Mouse (Mus musculus) heart, adult 9 months (tissue): ENCODE data around the gene Ifngr2.
A peak's percentile ranks its signal among the peaks of the same experiment; 100 is the strongest.
"Not testable (repeated sequence)": the region's sequence is repeated elsewhere in the genome, so short reads cannot be mapped to it uniquely, and the experiment has no call there.

Experiments
- DNase-seq, 2 experiments: peaks; one replicate each; pipeline ENCODE4 v3.0.0; 2022; ENCODE audit warnings: low spot score in 2 of 2

The Ifngr2 gene

DNA sequence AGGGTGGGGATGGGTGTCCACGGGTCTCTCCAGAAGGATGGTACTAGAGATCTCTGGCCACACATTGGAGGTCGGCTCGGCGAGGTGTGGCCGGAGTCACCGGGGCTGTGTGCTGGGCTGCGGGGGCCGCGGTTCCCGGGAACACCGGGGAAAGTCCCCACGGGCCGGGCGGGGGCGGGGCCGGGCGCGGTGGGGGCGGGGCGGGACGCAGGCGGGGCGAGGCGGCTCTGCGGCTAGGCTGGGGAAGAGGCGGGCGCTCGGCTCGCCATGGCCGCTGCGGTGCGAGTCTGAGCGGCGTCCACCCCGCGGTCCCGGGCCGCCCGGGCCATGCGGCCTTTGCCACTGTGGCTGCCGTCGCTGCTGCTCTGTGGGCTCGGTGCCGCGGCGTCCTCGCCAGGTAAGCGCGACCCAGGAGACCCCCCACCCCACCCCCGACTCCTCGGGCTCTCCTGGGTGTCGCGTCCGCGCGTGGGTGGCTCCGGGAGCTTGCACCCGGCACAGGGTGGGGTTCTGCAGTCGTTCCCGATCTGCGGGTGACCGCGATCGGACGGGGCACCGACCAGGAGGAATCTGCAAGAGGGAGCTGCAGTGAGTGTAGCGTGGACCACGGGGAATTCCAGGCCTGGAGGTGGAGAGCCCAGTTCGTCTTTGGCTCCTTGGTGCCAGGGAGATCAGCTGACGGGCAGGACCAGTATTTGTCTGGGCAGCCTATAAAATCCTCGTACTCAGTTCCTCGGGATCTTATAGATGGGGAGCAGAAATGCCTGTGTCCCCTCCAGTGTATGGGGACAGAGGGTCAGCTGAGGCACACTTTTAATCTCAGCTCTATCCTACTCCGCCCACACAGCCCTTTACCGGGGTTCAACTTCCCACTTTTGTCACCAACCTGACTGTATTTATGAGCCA is at the start of gene Ifngr2:
Gene Ifngr2, plus strand, starts transcription at position 237 of the 906 bp plus-strand sequence.
- DNase-seq, result peak; percentile 58 to 70

- DNase-seq, result no peak
Observed at GRCm38 (mm10) chr16:91498041-91498440, 48.8 kb upstream of the Ifngr2 start.

DNA sequence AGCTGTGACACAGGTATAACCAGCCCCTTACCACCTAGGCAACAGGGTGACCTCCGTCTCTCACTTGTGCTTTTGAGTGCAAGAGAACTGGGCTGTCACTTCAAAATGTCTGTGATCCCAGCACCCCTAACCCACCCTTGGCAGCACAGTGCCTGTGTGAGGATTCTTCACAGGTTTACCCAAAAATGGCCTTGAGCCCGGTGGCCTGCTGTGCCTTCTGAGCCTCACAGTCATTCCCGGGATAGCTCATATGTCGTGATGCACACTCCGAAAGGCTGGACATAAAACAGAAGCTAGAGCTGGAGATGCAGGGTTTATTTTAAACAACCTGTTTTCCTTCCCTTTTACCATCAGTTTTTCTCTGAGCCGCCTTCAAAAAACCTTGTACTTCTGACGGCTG is 42.2 kb upstream of the Ifngr2 start:
- DNase-seq, result no peak

DNA sequence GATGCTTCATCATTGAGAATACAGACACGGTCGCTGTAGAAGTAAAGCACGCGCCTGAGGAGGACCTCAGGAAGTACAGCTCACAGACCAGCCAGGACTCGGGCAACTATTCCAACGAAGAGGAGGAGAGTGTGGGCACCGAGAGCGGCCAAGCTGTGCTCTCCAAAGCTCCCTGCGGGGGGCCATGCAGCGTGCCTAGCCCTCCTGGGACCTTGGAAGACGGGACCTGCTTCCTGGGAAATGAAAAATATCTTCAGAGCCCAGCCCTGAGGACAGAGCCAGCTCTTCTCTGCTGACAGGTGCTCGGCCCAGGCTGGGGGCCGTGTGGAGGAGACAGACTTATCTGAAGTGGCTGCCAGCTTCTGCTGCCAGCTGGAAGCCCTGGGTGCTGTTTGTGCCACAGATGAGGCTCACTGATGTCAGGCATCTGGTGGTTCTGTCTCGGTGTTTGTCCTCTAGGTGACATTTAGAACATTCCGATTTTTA is 41.7 kb upstream of the Ifngr2 start:
- DNase-seq, result peak; percentile 24 to 40

- no peak for DNase-seq
Observed at GRCm38 (mm10) chr16:91506396-91506795, 40.5 kb upstream of the Ifngr2 start.

DNA sequence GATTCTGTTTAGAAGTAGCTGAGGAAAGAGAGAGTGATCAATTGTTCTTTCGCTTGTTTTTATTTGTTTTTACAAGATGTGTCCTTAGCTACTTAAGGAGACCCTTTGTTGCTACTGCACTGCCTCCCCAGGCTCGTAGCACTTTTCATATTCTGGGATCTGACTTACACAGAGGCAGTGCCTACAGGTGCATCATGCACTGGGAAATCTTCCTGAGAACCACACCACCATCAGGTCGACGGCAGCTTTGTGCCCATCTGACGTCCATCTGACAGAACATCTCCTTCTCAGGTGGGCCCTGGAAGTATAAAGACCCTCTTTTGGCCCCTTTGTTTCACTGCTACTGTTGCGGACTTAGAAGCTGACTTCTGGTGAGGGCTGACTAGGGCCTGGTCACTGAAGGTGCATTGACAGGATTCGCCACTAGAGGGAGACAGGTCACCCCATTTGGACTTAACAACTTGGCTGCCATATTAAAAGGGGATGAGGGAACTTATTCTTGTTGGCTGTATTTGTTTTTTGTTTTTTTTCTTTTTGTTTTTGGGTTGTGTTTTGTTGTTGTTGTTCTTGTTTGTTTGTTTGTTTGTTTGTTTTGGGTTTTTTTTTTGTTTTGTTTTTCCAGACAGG is 34.6 kb upstream of the Ifngr2 start:
- peak; percentile 68 to 81 for DNase-seq

DNA sequence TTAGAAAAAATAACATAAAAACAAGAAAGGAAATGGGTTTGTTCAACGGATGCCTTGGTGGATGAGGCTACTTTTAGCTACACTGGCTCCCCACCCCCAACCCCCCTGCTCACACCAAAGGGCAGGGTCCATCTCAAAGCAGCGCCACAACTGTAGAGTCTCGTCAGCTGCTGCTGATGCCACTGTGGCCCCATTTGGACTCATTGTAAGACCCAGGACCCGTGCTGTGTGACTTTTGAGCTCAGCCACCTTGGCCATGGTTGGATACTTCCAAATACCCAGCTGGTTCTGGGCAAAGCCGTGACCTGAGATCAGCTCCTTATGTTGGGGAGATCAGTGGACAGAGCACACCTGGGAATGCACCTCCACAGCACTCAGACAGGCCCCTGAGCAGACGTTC is 33.8 kb upstream of the Ifngr2 start:
- no peak for DNase-seq

DNA sequence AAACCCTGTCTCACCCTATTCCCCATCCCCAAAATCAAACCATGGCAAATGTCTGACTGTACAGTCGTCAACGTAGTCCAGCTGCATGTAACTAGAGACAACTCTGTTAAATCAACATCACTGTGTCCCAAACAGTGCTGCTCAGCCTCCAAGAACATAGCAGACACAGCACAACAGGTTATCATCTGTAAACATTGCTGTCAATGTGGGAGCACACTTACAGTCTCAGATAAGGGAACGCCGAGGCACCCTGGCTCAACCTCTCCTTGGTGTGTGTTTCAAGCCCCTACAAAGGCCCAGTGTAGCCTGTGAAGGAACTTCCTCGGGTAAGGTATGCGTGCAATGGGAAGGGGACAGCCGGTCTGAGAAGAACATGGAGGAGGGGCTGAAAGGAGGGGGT is 29.9 kb upstream of the Ifngr2 start:
- DNase-seq, result no peak

GRCm38 (mm10) chr16:91522040-91522439 is 24.8 kb upstream of the Ifngr2 start:
- DNase-seq, result no peak

- DNase-seq, result peak in 1 of 2 experiments; percentile 57
Observed at GRCm38 (mm10) chr16:91522479-91523309, 24.2 kb upstream of the Ifngr2 start.

DNA sequence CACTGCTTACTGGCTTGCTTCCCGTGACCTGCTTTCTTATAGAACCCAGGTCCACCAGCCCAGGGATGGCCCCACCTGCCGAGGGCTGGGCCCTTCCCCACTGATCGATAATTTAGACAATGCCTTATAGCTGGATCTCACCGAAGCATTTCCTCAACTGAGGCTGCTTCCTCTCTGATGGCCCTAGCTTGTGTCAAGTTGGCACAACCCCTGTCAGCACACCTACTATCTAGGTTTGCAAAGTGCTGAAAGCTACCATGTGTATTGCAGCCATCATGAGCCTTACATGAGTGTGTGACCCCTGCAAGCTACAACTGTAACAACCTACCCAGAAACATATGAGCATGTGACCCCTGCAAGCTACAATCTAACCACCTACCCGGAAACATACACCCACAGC is 22.7 kb upstream of the Ifngr2 start:
- no peak for DNase-seq

DNA sequence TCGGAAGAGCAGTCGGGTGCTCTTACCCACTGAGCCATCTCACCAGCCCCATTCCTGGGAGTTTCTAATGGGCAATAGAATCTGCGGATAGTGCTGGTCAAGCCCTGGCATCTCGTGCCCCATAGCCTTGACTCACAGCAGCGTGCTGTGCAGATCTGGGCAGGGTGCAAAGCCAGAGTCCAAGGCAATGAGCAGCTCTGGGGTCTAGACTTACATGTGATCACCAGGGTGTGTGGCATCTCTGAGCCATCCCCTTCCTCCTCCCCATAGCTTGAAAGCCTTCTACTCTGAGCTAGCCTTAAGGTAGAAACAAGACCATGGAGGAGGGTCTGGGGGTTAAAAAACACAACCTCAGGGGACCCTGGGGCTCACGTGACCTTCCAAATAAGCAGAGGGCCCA is 20.6 kb upstream of the Ifngr2 start:
- no peak for DNase-seq

- peak; percentile 67 to 71 for DNase-seq
Observed at GRCm38 (mm10) chr16:91527051-91527450, 19.8 kb upstream of the Ifngr2 start.

- DNase-seq, result no peak
Observed at GRCm38 (mm10) chr16:91527500-91527899, 19.4 kb upstream of the Ifngr2 start.

DNA sequence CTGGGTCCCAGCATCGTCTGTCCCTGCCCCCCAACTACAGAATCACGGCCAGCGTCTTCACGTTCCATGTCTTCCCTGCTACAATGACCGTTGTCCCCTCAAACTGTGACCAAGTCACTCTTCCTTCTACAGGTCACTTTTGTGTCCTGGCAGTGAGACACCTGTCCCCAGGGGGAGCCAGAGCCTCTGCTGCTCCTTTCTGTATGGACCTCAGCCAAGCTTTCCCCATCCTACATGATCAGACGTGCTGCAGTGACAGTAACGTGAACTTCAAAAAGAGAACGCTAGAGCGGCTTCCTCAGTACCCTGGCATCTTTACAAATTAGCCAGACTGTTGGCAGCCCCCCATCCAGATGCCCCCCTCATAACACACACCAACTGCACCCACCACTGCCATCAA is 18.3 kb upstream of the Ifngr2 start:
- no peak for DNase-seq

GRCm38 (mm10) chr16:91530830-91531229 is 16.0 kb upstream of the Ifngr2 start:
- DNase-seq, result not testable (repeated sequence)

DNA sequence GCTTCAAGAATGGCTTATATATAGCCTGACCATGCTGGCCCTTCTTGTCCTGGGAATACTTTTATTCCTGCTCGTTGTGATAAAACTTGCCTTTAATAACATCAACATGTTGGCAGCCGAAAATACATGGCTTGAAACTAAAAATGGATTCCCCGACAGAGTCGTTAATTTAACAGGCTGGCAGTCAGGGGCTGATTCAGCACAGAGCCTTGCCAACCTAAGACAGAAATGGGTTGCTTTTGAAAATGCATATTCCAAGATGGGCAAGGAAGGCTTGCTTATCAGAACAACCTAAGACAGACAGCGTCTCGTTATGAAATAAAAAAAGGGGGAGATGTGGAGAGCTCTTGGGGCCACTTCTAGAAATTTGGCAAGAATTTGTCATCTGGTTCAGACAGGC is 15.0 kb upstream of the Ifngr2 start:
- DNase-seq, result no peak

- no peak for DNase-seq
Observed at GRCm38 (mm10) chr16:91532429-91532828, 14.4 kb upstream of the Ifngr2 start.

- DNase-seq, result no peak
Observed at GRCm38 (mm10) chr16:91533097-91534001, 13.5 kb upstream of the Ifngr2 start.

DNA sequence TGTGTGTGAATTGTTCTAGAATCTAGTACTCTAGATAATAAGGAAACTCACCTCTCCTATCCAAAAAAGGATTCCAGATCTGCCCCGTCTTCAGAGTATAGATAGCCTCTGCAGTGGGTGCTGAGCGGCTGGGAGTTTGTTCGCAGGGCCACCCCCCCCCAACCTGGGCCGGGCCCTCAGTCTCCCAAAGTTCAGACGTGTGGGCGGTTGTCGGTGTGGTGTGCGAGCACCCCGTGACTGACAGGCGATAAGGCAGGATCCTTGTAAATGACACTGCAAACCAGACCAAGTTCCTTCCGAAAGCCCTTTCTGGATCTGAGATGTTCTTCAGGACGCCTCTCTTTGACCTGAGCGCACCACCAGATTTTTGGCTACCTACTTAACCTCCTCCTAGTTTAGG is 12.4 kb upstream of the Ifngr2 start:
- no peak for DNase-seq

DNA sequence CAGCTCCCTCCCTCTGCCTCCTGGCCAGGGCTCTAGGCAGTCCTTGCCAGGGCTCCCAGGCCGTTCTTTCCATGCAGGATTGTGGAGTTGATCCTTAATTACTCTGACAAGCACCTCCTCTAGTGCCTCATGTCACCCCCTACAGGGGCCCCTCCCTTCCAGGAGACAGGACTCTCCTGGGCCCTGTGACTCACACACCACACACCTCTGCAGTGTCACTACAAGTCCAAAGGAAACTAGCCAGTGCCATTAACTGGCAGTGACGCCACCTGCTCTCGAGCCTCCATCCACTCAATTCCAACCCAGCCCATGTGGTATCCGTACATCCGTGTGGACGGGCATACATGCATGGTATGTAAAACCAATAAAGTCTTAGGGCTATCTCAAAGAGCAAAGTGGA is 12.0 kb upstream of the Ifngr2 start:
- DNase-seq, result no peak
